Mouse (Mus musculus) effector memory CD4-positive, alpha-beta T cell, adult 7 months (primary cell): ENCODE results near the gene Cftr. TPM values are rescaled to one million over a fixed set of nuclear protein-coding genes. Genes with fewer than 3 reads are reported as not detected.

Experiments used
- polyA plus RNA-seq: library from polyadenylated mRNA; unstranded; fragments of 100-300 nt; shearing (Covaris generic); gene quantifications from one replicate; pipeline ENCODE4 v1.2.1, GENCODE M21; 2017

Cftr gene
- polyA plus RNA-seq, result 0.51 TPM

GRCm38 (mm10) chr6:18170311-18170922, at the start of gene Cftr:
Gene Cftr, plus strand, starts transcription at chr6:18170687.

Other genes starting within 250 kb of the Cftr start
- gene Wnt2, start 140.1 kb upstream of the Cftr start, polyA plus RNA-seq, result not detected
- gene Asz1, start 61.6 kb upstream of the Cftr start, polyA plus RNA-seq, result not detected